ENCODE assay signal across 25 mouse cellular contexts in the genomic region with DNA sequence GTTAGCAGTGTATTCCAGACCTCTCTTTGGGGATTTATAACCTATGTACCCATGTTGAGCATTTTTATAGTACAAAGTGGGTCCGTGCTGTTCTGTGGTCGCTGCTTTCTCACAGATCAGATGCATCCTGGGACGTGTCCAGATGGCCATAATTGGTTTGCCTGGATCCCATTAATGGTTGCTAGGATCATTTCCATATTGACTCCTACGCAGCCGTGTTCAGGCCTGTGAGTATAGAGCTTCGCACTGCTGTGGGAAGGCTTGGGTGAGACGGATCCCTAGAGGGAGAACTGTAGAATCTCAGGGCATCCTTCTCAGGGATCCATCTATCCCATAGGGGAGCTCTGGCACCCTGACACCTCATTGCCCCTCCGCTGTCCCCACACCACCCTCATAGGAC. TPM values are rescaled to one million over a fixed set of nuclear protein-coding genes. Genes with fewer than 3 reads are reported as not detected.
A peak's percentile ranks its signal among the peaks of the same experiment; 100 is the strongest.
DNase-seq lines count a peak whose midpoint lies in the region; ATAC-seq lines count a peak whose summit lies in the region.
"Had no signal": no experiment of that assay in that cellular context is flagged by ENCODE, and none has a peak within 500 bp of the region (broad histone marks: within the 10 kb centered on the region; RNA-seq: fewer than 3 reads in every experiment).

No protein-coding gene starts in this region.

- no peaks in the 10 kb centered on the region for H3K9me3 ChIP-seq in forebrain, embryonic 12.5 days
- H3K9me3 ChIP-seq in forebrain, embryonic 14.5 days (replicated peaks; ENCODE audit: control insufficient read depth, low read length): no peaks in the 10 kb centered on the region
- H3K9me3 ChIP-seq in embryonic facial prominence, embryonic 12.5 days: no peaks in the 10 kb centered on the region
- H3K9me3 ChIP-seq in limb, embryonic 15.5 days: no peaks in the 10 kb centered on the region
- H3K9me3 ChIP-seq: forebrain, embryonic 15.5 days; lung, embryonic 15.5 days; midbrain, embryonic 12.5 days; neural tube, embryonic 12.5 days had no signal

- no peaks in the 10 kb centered on the region for H3K4me1 ChIP-seq in forebrain, embryonic 12.5 days
- H3K4me1 ChIP-seq in forebrain, embryonic 14.5 days (ENCODE audit: control insufficient read depth, insufficient read depth, low read length): no peaks in the 10 kb centered on the region
- 0 out of 2 replicates have a peak, but pooled peaks cover 6% of the 10 kb centered on the region for H3K4me1 ChIP-seq in embryonic facial prominence, embryonic 12.5 days
- H3K4me1 ChIP-seq in limb, embryonic 15.5 days: peaks cover 5% of the 10 kb centered on the region; the same call in 1 of the 2 replicates
- H3K4me1 ChIP-seq: forebrain, embryonic 15.5 days; lung, embryonic 15.5 days; midbrain, embryonic 12.5 days; neural tube, embryonic 12.5 days had no signal

- peak overlapping the region; percentile 31; the same call in 1 of the 2 replicates for H3K27ac ChIP-seq in forebrain, embryonic 12.5 days
- H3K27ac ChIP-seq in forebrain, embryonic 14.5 days (ENCODE audit: low read depth, low read length): no peak overlapping the region
- H3K27ac ChIP-seq in embryonic facial prominence, embryonic 12.5 days: peak overlapping the region; percentile 30
- H3K27ac ChIP-seq in limb, embryonic 15.5 days: peak overlapping the region; percentile 0; the same call in 1 of the 2 replicates
- H3K27ac ChIP-seq: forebrain, embryonic 15.5 days; hindbrain, embryonic 14.5 days; liver, embryonic 14.5 days; lung, embryonic 15.5 days; macrophage; midbrain, embryonic 12.5 days; neural tube, embryonic 12.5 days had no signal

- no peaks in the 10 kb centered on the region for H3K27me3 ChIP-seq in forebrain, embryonic 12.5 days
- H3K27me3 ChIP-seq in forebrain, embryonic 14.5 days (replicated peaks; ENCODE audit: control insufficient read depth, insufficient read depth, low read length): no peaks in the 10 kb centered on the region
- H3K27me3 ChIP-seq in embryonic facial prominence, embryonic 12.5 days: 0 out of 2 replicates have a peak, but pooled peaks cover 3% of the 10 kb centered on the region
- no peaks in the 10 kb centered on the region for H3K27me3 ChIP-seq in limb, embryonic 15.5 days
- H3K27me3 ChIP-seq: forebrain, embryonic 15.5 days; lung, embryonic 15.5 days; neural tube, embryonic 12.5 days had no signal

- no peak for ATAC-seq in forebrain, embryonic 12.5 days (ENCODE audit: low FRiP score)
- ATAC-seq in forebrain, embryonic 14.5 days: no peak
- no peak for ATAC-seq in embryonic facial prominence, embryonic 12.5 days (ENCODE audit: insufficient number of reproducible peaks, insufficient read depth, low FRiP score, low TSS enrichment)
- ATAC-seq in limb, embryonic 15.5 days (ENCODE audit: insufficient number of reproducible peaks, low FRiP score, low TSS enrichment, low read depth): peak; percentile 26; the same call in 1 of the 2 replicates
- ATAC-seq: forebrain, embryonic 15.5 days; intestine, embryonic 16.5 days had no signal

- no peak overlapping the region for H3K4me2 ChIP-seq in forebrain, embryonic 12.5 days
- H3K4me2 ChIP-seq in forebrain, embryonic 14.5 days (ENCODE audit: low read length): no peak overlapping the region
- H3K4me2 ChIP-seq in embryonic facial prominence, embryonic 12.5 days (replicated peaks): no peak overlapping the region
- H3K4me2 ChIP-seq in limb, embryonic 15.5 days: no peak overlapping the region
- H3K4me2 ChIP-seq: forebrain, embryonic 15.5 days; hindbrain, embryonic 14.5 days; lung, embryonic 15.5 days; midbrain, embryonic 12.5 days; neural tube, embryonic 12.5 days had no signal

- WGBS in forebrain, embryonic 12.5 days: 66% methylated on average over 8 of the region's 8 CpGs
- WGBS in forebrain, embryonic 14.5 days: 67% methylated on average over 8 of the region's 8 CpGs
- WGBS in embryonic facial prominence, embryonic 12.5 days: 50% methylated on average over 8 of the region's 8 CpGs
- WGBS in limb, embryonic 15.5 days: 41% methylated on average over 8 of the region's 8 CpGs

- DNase-seq in forebrain, embryonic 14.5 days (ENCODE audit: low spot score): no peak
- DNase-seq in layer of hippocampus, adult 9-11 months: peak; percentile 56
- no peak for DNase-seq in layer of hippocampus, postnatal 25 days (ENCODE audit: extremely low spot score in 1 of 2, low spot score in 1 of 2)
- no peak for DNase-seq in ovary, postnatal 14 days (ENCODE audit: low spot score)
- DNase-seq: cerebellum, adult 2 months; cerebellum, postnatal 36 days; gastrocnemius, postnatal 14 days; kidney, postnatal 36 days; right cerebral cortex, postnatal 14 days; spleen, adult 18-20 months; thymus, postnatal 25 days had no signal

- H3K4me3 ChIP-seq in forebrain, embryonic 12.5 days (replicated peaks): no peak overlapping the region
- H3K4me3 ChIP-seq in forebrain, embryonic 14.5 days (ENCODE audit: low read depth, low read length): no peak overlapping the region
- H3K4me3 ChIP-seq in embryonic facial prominence, embryonic 12.5 days: no peak overlapping the region
- H3K4me3 ChIP-seq in limb, embryonic 15.5 days: no peak overlapping the region
- H3K4me3 ChIP-seq: forebrain, embryonic 15.5 days; lung, embryonic 15.5 days; midbrain, embryonic 12.5 days; neural tube, embryonic 12.5 days had no signal

- H3K36me3 ChIP-seq in forebrain, embryonic 12.5 days (replicated peaks): no peaks in the 10 kb centered on the region
- H3K36me3 ChIP-seq in forebrain, embryonic 14.5 days (ENCODE audit: control insufficient read depth, insufficient read depth, low read length): no peaks in the 10 kb centered on the region
- H3K36me3 ChIP-seq in embryonic facial prominence, embryonic 12.5 days: no peaks in the 10 kb centered on the region
- H3K36me3 ChIP-seq in limb, embryonic 15.5 days: no peaks in the 10 kb centered on the region
- H3K36me3 ChIP-seq: forebrain, embryonic 15.5 days; lung, embryonic 15.5 days; midbrain, embryonic 12.5 days; neural tube, embryonic 12.5 days had no signal

- H3K9ac ChIP-seq in forebrain, embryonic 12.5 days: no peak overlapping the region
- no peak overlapping the region for H3K9ac ChIP-seq in forebrain, embryonic 14.5 days (ENCODE audit: low read length)
- no peak overlapping the region for H3K9ac ChIP-seq in embryonic facial prominence, embryonic 12.5 days
- H3K9ac ChIP-seq in limb, embryonic 15.5 days: no peak overlapping the region
- H3K9ac ChIP-seq: forebrain, embryonic 15.5 days; hindbrain, embryonic 14.5 days; liver, embryonic 14.5 days; lung, embryonic 15.5 days; midbrain, embryonic 12.5 days; neural tube, embryonic 12.5 days had no signal

RNA-seq across cellular contexts. Expression of a gene that starts 11.0 kb away (rescaled TPM):
- polyA plus RNA-seq in forebrain, embryonic 12.5 days (2016; fragmentation: Nextera tagmentation; extraction: Ambion mirVana): 1.3 TPM in 2 replicates
- 1.1 and 1.7 TPM in 2 replicates for polyA plus RNA-seq in forebrain, embryonic 14.5 days (2014; fragmentation: Nextera tagmentation; extraction: Ambion mirVana)
- total RNA-seq in layer of hippocampus, postnatal 25 days (2021): 1 to 10 TPM; 3.0 to 6.0 TPM
- polyA plus RNA-seq in embryonic facial prominence, embryonic 12.5 days (2016; fragmentation: Nextera tagmentation; extraction: Ambion mirVana): 2.6 and 2.7 TPM in 2 replicates
- 21.3 and 21.4 TPM in 2 replicates for polyA plus RNA-seq in limb, embryonic 15.5 days (2015; fragmentation: Nextera tagmentation; extraction: Ambion mirVana)

RNA-seq across cellular contexts. Expression of a gene that starts 17.2 kb away (rescaled TPM):
- 0.14 and 0.29 TPM in 2 replicates for polyA plus RNA-seq in forebrain, embryonic 12.5 days (2016; fragmentation: Nextera tagmentation; extraction: Ambion mirVana)
- polyA plus RNA-seq in forebrain, embryonic 14.5 days (2014; fragmentation: Nextera tagmentation; extraction: Ambion mirVana): 0.62 and 1.1 TPM in 2 replicates
- total RNA-seq in layer of hippocampus, postnatal 25 days (2021): 1 to 10 TPM; 5.3 to 8.2 TPM
- polyA plus RNA-seq in embryonic facial prominence, embryonic 12.5 days (2016; fragmentation: Nextera tagmentation; extraction: Ambion mirVana): 0.13 TPM in 1 of 2 replicates, not detected in the other
- not detected in 2 replicates for polyA plus RNA-seq in limb, embryonic 15.5 days (2015; fragmentation: Nextera tagmentation; extraction: Ambion mirVana)
- total RNA-seq: gastrocnemius, postnatal 14 days; monocyte, adult 5-6 weeks had no signal
- polyA plus RNA-seq: kidney, embryonic 14.5 days; liver, embryonic 14.5 days; macrophage had no signal

RNA-seq across cellular contexts. Expression of a gene that starts 17.7 kb away (rescaled TPM):
- polyA plus RNA-seq in forebrain, embryonic 12.5 days (2016; fragmentation: Nextera tagmentation; extraction: Ambion mirVana): 0.47 and 0.50 TPM in 2 replicates
- 0.43 and 1.4 TPM in 2 replicates for polyA plus RNA-seq in forebrain, embryonic 14.5 days (2014; fragmentation: Nextera tagmentation; extraction: Ambion mirVana)
- total RNA-seq in layer of hippocampus, postnatal 25 days (2021): 1 to 10 TPM; 2.8 to 5.6 TPM
- 2.2 and 3.7 TPM in 2 replicates for polyA plus RNA-seq in embryonic facial prominence, embryonic 12.5 days (2016; fragmentation: Nextera tagmentation; extraction: Ambion mirVana)
- 3.6 and 5.2 TPM in 2 replicates for polyA plus RNA-seq in limb, embryonic 15.5 days (2015; fragmentation: Nextera tagmentation; extraction: Ambion mirVana)
- total RNA-seq: gastrocnemius, postnatal 14 days; MEL; monocyte, adult 5-6 weeks had no signal
- polyA plus RNA-seq: macrophage had no signal

RNA-seq across cellular contexts. Expression of a gene that starts 33.3 kb away (rescaled TPM):
- 0.74 and 0.80 TPM in 2 replicates for polyA plus RNA-seq in forebrain, embryonic 12.5 days (2016; fragmentation: Nextera tagmentation; extraction: Ambion mirVana)
- polyA plus RNA-seq in forebrain, embryonic 14.5 days (2014; fragmentation: Nextera tagmentation; extraction: Ambion mirVana): 0.32 and 0.54 TPM in 2 replicates
- total RNA-seq in layer of hippocampus, postnatal 25 days (2021): under 1 TPM; 0.37 to 0.54 TPM
- 2.3 and 2.8 TPM in 2 replicates for polyA plus RNA-seq in embryonic facial prominence, embryonic 12.5 days (2016; fragmentation: Nextera tagmentation; extraction: Ambion mirVana)
- polyA plus RNA-seq in limb, embryonic 15.5 days (2015; fragmentation: Nextera tagmentation; extraction: Ambion mirVana): 54.1 and 57.4 TPM in 2 replicates
- polyA plus RNA-seq: macrophage had no signal

RNA-seq across cellular contexts. Expression of a gene that starts 48.0 kb away (rescaled TPM):
- 70.9 and 74.3 TPM in 2 replicates for polyA plus RNA-seq in forebrain, embryonic 12.5 days (2016; fragmentation: Nextera tagmentation; extraction: Ambion mirVana)
- polyA plus RNA-seq in forebrain, embryonic 14.5 days (2014; fragmentation: Nextera tagmentation; extraction: Ambion mirVana): 125 and 131 TPM in 2 replicates
- 10 to 100 TPM; 85.7 to 92.6 TPM for total RNA-seq in layer of hippocampus, postnatal 25 days (2021)
- polyA plus RNA-seq in embryonic facial prominence, embryonic 12.5 days (2016; fragmentation: Nextera tagmentation; extraction: Ambion mirVana): 80.2 and 81.8 TPM in 2 replicates
- 81.6 and 82.7 TPM in 2 replicates for polyA plus RNA-seq in limb, embryonic 15.5 days (2015; fragmentation: Nextera tagmentation; extraction: Ambion mirVana)
